Mouse (Mus musculus) heart, postnatal 0 days (tissue): ENCODE results near the gene Snx13. TPM values are rescaled to one million over a fixed set of nuclear protein-coding genes. Genes with fewer than 3 reads are reported as not detected.

ENCODE experiments used
- ATAC-seq: fragments of 200-750 bp; cut with Nextera tagmentation; 2 replicates; pipeline ENCODE4 v1.8.0; 2017; ENCODE audit warnings: low read depth, moderate number of reproducible peaks, moderate library complexity; ENCODE audit not compliant: insufficient read depth
- DNase-seq: peaks from one replicate; pipeline ENCODE4 v3.0.0-alpha.2; 2016; ENCODE audit warnings: low spot score
- H3K27ac ChIP-seq: fragments of 300-500 bp; sonication (generic); 2 replicates; pipeline ENCODE4 v1.5.1; 2014; ENCODE audit warnings: low read depth, mild to moderate bottlenecking
- H3K27me3 ChIP-seq: fragments of 300-500 bp; sonication (generic); 2 replicates; pipeline ENCODE4 v1.6.1; 2014; ENCODE audit warnings: low read length, mixed read lengths; ENCODE audit not compliant: control insufficient read depth, insufficient read depth
- H3K36me3 ChIP-seq: fragments of 300-500 bp; sonication (generic); replicated peaks from 2 replicates; pipeline ENCODE4 v1.6.1; 2014; ENCODE audit warnings: low read length, mixed read lengths; ENCODE audit not compliant: control insufficient read depth, insufficient read depth
- H3K4me1 ChIP-seq: fragments of 300-500 bp; sonication (generic); 2 replicates; pipeline ENCODE4 v1.6.1; 2014; ENCODE audit warnings: antibody characterized with exemption; ENCODE audit not compliant: control insufficient read depth, insufficient read depth
- H3K4me2 ChIP-seq: fragments of 300-500 bp; sonication (generic); 2 replicates; pipeline ENCODE4 v1.6.1; 2014; ENCODE audit warnings: low read depth, mild to moderate bottlenecking, low read length, moderate library complexity
- H3K4me3 ChIP-seq: fragments of 300-500 bp; sonication (generic); 2 replicates; pipeline ENCODE4 v1.5.1; 2014; ENCODE audit warnings: low read depth, low read length
- H3K9ac ChIP-seq: fragments of 300-500 bp; sonication (generic); replicated peaks from 2 replicates; pipeline ENCODE4 v1.6.1; 2014; ENCODE audit warnings: low read depth, low read length, mixed read lengths
- H3K9me3 ChIP-seq: fragments of 300-500 bp; sonication (generic); replicated peaks from 2 replicates; pipeline ENCODE4 v1.6.1; 2016; ENCODE audit warnings: low read length; ENCODE audit not compliant: control insufficient read depth
- CTCF ChIP-seq: IDR thresholded peaks from 2 replicates; pipeline ENCODE4 v1.5.1; 2016; ENCODE audit warnings: antibody characterized with exemption, control low read depth, low read depth
- EP300 ChIP-seq: IDR thresholded peaks from 2 replicates; pipeline ENCODE4 v1.6.1; 2016; ENCODE audit warnings: antibody characterized with exemption, low read depth
- WGBS: fragments of 180-500 bp; shearing (Covaris S2); extraction: QIAGEN DNeasy Blood & Tissue Kit; methylation state at CpG from one replicate; pipeline ENCODE4 v1.1.7; 2014; 5-methylcytosine and 5-hydroxymethylcytosine counted together
- polyA plus RNA-seq: library from polyadenylated mRNA; unstranded; fragments of >200 nt; fragmentation: Nextera tagmentation; extraction: Ambion mirVana; gene quantifications from 2 replicates; pipeline ENCODE4 v1.2.1, GENCODE M21; 2015
- total RNA-seq: library from RNA; depleted of rRNA; stranded (reverse); fragments of >200 nt; gene quantifications from 2 replicates; pipeline ENCODE4 v1.2.3, GENCODE M21; 2014; ENCODE audit warnings: low replicate concordance

Gene Snx13
- total and polyA plus RNA-seq, 2 experiments from 2014 or later: 22.8 to 35.1 TPM

DNA sequence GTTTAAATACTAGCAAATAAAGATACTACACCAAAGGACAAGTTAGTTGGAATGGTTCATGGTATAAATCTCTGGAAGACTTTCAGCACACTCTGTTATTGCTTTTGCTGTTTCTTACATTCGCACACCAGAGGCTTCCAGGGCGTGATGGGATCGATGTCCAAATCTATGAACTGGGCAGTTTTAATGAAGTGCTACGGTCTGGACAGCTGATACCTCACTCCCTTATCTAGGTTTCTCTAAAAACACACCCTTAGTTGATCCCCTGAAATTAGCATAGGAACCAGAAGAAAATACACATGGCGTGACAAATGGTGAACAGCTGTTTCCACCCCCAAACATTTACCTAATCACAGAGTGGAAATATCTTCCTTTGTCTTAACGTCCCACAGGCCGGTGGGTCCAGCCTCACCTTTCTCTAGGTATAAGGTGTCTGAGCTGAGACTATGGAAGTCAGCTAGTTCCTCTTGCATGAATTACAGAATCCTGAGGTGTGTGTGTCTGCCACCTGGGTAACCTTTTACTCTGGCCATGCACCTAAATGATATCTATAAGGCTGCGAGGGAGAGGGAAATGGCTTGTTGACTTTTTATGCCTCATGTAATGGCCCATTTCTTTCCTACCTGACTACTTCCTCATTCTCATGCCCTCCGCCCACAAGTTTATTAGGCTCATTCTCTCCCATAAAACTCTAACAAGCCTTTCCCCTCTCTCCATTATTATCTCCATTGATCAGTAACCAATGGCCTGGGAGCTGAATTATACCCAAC, 30.3 kb upstream of the Snx13 start:
- Histone ChIP-seq H3K4me1 (no peaks in the 10 kb centered on the region), H3K27ac (no peak overlapping the region), H3K4me2 (no peak overlapping the region), H3K4me3 (no peak overlapping the region), H3K36me3 (no peaks in the 10 kb centered on the region), H3K9ac (no peak overlapping the region), H3K9me3 (no peaks in the 10 kb centered on the region), H3K27me3 (no peaks in the 10 kb centered on the region)
- no peak for ATAC-seq
- 80% methylated on average over 9 of the region's 9 CpGs for WGBS
- no peak for DNase-seq
- TF ChIP-seq EP300 (no peak), CTCF (no peak)

DNA sequence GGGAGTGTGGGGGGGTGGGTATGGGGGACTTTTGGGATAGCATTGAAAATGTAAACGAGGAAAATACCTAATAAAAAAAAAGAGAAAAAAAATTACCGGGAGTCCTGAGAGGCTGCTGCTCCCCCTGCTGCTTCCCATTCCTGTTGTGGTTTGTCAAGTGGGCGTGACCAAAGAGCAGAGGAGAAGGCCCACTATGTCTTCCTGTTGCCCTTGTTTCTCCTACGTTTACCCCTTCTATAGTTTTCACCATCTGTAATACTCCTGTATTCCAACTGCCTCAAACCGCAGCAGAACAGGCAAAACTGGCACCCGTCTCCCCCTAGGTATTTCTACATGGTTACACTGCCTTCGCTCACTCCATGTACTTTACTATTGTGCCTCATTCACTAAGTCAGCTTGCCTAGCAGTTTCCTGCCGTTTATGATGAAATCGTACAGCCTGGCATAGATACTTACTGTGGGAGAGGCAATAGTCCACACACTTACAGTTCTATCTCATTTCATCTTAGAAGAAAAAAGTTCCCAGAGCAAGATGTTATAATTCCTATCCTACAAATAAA, 28.2 kb upstream of the Snx13 start:
- TF ChIP-seq CTCF (no peak), EP300 (no peak)
- Histone ChIP-seq H3K27ac (no peak overlapping the region), H3K4me1 (no peaks in the 10 kb centered on the region), H3K9ac (no peak overlapping the region), H3K4me2 (no peak overlapping the region), H3K9me3 (no peaks in the 10 kb centered on the region), H3K4me3 (no peak overlapping the region), H3K36me3 (no peaks in the 10 kb centered on the region), H3K27me3 (no peaks in the 10 kb centered on the region)
- ATAC-seq (no peak), DNase-seq (no peak)
- WGBS: 72% methylated on average over 9 of the region's 9 CpGs

DNA sequence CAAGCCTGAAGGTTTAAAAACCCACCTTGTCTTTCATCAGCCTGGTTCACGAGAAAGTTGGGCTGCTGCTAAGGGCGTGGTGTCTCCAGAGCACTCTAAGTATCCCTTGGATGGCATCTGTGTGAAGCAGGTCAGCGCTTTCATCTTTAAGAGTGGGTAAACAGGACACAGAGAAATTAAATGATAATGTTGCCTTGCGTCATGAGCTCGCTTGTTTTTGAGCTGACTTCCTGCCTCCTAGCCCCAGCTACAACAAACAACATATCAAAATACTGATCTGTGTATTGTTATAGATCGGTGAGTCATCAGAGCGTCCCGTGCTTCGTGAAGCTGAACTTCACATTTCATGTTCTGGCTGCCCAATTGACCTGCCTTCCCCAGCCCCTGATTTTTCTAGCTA, 25.7 kb upstream of the Snx13 start:
- no peak for TF ChIP-seq EP300
- DNase-seq (no peak), ATAC-seq (no peak)
- Histone ChIP-seq H3K27ac (no peak overlapping the region), H3K9me3 (no peaks in the 10 kb centered on the region), H3K4me1 (no peaks in the 10 kb centered on the region), H3K9ac (no peak overlapping the region), H3K4me2 (no peak overlapping the region), H3K4me3 (no peak overlapping the region), H3K36me3 (no peaks in the 10 kb centered on the region), H3K27me3 (no peaks in the 10 kb centered on the region)
- WGBS: 67% methylated on average over 9 of the region's 9 CpGs

DNA sequence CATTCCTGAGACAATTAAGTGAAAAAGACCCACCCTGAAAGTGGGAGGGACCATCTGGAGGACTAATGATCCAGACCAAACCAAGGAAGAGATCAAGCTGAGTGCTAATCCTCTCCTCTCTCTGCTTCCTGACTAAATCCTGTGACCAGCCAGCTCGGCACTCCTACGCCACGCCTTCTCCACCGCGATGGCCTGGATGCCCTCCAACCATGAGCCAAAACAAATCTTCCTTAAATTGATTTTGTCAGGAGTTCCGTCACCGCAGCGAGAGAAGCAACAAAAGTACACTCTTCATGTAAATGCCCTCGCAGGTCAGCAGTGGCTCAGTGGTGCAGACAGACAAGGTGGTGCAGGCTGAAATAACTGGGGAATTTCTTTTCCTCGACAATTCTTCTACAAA, 24.9 kb upstream of the Snx13 start:
- no peaks in the 10 kb centered on the region for H3K9me3 ChIP-seq
- no peak overlapping the region for H3K4me3 ChIP-seq
- no peak for ATAC-seq
- no peak overlapping the region for H3K27ac ChIP-seq
- no peak overlapping the region for H3K9ac ChIP-seq
- no peak overlapping the region for H3K4me2 ChIP-seq
- 51% methylated on average over 10 of the region's 10 CpGs for WGBS
- H3K27me3 ChIP-seq: no peaks in the 10 kb centered on the region
- H3K36me3 ChIP-seq: no peaks in the 10 kb centered on the region
- TF ChIP-seq EP300: no peak
- TF ChIP-seq CTCF: no peak
- no peaks in the 10 kb centered on the region for H3K4me1 ChIP-seq
- no peak for DNase-seq

DNA sequence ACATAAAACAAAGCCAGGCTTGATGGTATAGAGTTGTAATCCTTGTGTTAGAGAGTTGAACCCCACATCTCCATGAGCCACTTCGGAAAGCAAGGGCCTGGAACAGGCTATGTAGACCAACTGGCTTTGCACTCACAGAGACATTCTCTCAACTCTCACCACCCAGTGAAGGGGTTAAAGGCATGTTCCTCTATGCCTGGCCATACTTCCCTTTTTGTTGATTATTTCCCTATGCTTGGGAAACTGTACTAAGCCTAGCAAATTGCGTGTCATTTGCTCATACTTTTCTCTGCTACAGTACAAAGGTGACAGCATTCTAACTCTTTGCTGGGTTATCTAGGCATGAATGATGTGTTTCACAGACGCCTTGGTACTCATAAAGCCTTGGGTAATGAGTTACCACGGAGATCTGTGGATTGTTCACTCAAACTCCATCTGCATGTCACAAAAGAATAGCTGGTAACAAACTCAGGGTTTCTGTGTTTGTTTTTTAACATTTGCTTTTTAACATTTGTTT, 21.0 kb upstream of the Snx13 start:
- no peaks in the 10 kb centered on the region for H3K27me3 ChIP-seq
- H3K9ac ChIP-seq: no peak overlapping the region
- H3K9me3 ChIP-seq: no peaks in the 10 kb centered on the region
- H3K4me1 ChIP-seq: no peaks in the 10 kb centered on the region
- WGBS: 69% methylated on average over 4 of the region's 4 CpGs
- H3K36me3 ChIP-seq: no peaks in the 10 kb centered on the region
- no peak overlapping the region for H3K4me3 ChIP-seq
- TF ChIP-seq EP300 (no peak), CTCF (no peak)
- H3K27ac ChIP-seq: no peak overlapping the region
- ATAC-seq (no peak), DNase-seq (no peak)
- no peak overlapping the region for H3K4me2 ChIP-seq
